Mouse (Mus musculus) lung, adult 2 months (tissue): ENCODE measurements at regions not wholly inside any gene's neighbourhood (a gene's known extent, or its start where the extent isn't known, plus 50 kb on each side); places are given as distances from the start of the nearest gene placed in this dataset.

ENCODE experiments used
- DNase-seq: peaks from one replicate; pipeline ENCODE4 v3.0.0; 2022
- H3K4me1 ChIP-seq: fragments of 200-500 bp; 2 replicates; pipeline ENCODE4 v1.6.1; 2011; ENCODE audit warnings: low read length; ENCODE audit not compliant: control insufficient read depth, insufficient read depth
- H3K4me3 ChIP-seq: fragments of 200-500 bp; replicated peaks from 2 replicates; pipeline ENCODE3; 2011; ENCODE audit warnings: low read depth, mild to moderate bottlenecking, control low read depth, low read length; ENCODE audit errors: extremely low read depth
- CTCF ChIP-seq: fragments of 200-500 bp; IDR thresholded peaks from 2 replicates; pipeline ENCODE4 v1.5.1; 2011; ENCODE audit warnings: mild to moderate bottlenecking, low read length, control low read depth; ENCODE audit not compliant: insufficient read depth
- POLR2A ChIP-seq: fragments of 200-500 bp; IDR thresholded peaks from 2 replicates; pipeline ENCODE4 v1.6.1; 2011; ENCODE audit warnings: low read depth, mild to moderate bottlenecking, control low read depth, low read length, borderline replicate concordance; ENCODE audit errors: extremely low read depth
- WGBS: fragments of 180-500 bp; shearing (Covaris S2); methylation state at CpG from one replicate; pipeline ENCODE4 v1.1.7; 2018; 5-methylcytosine and 5-hydroxymethylcytosine counted together

GRCm38 (mm10) chr2:84119839-84120238 lies 129.5 kb downstream of the Gm13691 start:
- no peak for TF ChIP-seq CTCF
- no peak for TF ChIP-seq POLR2A
- DNase-seq: no peak
- WGBS: 97% methylated on average over 2 of the region's 2 CpGs
- Histone ChIP-seq H3K4me3 (no peak overlapping the region), H3K4me1 (no peaks in the 10 kb centered on the region)

GRCm38 (mm10) chr2:84127586-84127985 lies 137.2 kb downstream of the Gm13691 start:
- 83% methylated on average over 3 of the region's 3 CpGs for WGBS
- Histone ChIP-seq H3K4me3 (no peak overlapping the region), H3K4me1 (no peaks in the 10 kb centered on the region; the same call in 1 of the 2 replicates)
- no peak for TF ChIP-seq POLR2A
- no peak for TF ChIP-seq CTCF
- DNase-seq: no peak

- H3K4me1 ChIP-seq: no peaks in the 10 kb centered on the region
- TF ChIP-seq POLR2A (no peak), CTCF (no peak)
Measured at GRCm38 (mm10) chr2:84161742-84162141, 171.4 kb downstream of the Gm13691 start.

DNA sequence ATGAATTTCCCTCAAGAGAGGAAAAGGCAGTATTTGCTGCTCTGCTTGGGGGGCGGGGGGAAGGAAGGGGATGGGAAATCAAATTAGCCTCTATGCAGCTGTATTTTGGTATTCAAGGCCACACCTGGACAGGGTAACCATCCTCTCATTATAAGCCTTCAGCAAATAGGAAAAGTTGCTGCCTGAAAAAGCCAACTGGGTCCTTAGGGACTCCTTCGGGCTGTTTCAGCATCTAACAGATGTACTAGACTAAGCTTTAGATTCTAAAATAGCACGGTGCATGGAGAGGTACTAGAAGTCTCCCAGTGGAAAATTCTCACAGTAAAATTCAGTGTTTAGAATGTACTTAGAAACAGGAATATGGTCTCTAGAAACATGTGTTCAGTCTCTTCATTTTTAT lies 183.1 kb downstream of the Gm13691 start:
- no peak for DNase-seq
- WGBS: 82% methylated on average over 3 of the region's 3 CpGs
- H3K4me3 ChIP-seq: no peak overlapping the region
- no peaks in the 10 kb centered on the region for H3K4me1 ChIP-seq
- TF ChIP-seq POLR2A: no peak
- no peak for TF ChIP-seq CTCF

More at GRCm38 (mm10) chr2:84161742-84162141, 171.4 kb downstream of the Gm13691 start:
- no peak for DNase-seq
- H3K4me3 ChIP-seq: no peak overlapping the region

- no peak for DNase-seq
- Histone ChIP-seq H3K4me3 (no peak overlapping the region), H3K4me1 (peaks cover 5% of the 10 kb centered on the region; the same call in 1 of the 2 replicates)
- WGBS: 25% methylated on average over 5 of the region's 5 CpGs
- TF ChIP-seq POLR2A: no peak
- TF ChIP-seq CTCF: no peak
Measured at GRCm38 (mm10) chr2:84183624-84184287, 193.4 kb downstream of the Gm13691 start.

DNA sequence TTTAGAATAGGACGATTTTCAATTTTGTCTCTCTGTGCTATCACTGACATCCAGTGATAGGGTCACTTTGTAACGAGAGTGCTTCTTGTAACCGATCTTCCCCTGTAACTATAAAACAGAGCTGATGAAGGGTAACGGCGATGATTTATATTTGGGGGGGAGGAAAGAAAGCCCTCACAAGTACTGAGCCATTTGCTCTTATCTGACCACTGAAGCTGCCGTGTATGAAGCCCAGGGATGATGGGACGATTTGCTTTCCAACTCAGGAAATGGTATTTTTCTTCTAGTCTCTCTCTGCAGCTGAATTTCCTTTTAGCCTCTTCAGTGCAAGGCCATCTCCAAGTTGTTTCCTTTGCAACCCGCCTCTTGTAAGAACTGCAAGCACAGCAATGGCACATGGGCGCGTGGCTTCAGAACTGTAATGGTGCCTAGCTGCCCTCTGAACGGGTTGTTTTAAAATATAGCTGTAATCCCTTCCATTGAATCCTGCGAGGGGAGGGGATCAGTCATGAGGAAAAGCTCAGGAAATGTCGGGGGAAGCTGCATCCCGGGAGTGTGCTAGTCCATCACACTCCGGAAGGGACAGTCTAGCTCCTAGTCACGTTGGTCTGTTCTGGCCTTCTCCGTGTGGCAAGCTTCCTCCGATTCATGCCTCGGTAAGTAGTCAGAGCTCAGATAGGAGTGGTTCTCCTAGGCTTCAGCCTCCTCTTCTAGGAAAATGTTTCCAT lies 194.1 kb downstream of the Gm13691 start:
- peak overlapping the region; percentile 38 for H3K4me3 ChIP-seq
- WGBS: 42% methylated on average over 19 of the region's 19 CpGs
- peak; percentile 31 for DNase-seq
- peak; percentile 13; the same call in 1 of the 2 replicates for TF ChIP-seq CTCF
- TF ChIP-seq POLR2A: peak; percentile 28; the same call in 1 of the 2 replicates
- H3K4me1 ChIP-seq: peaks cover 5% of the 10 kb centered on the region; the same call in 1 of the 2 replicates

- Histone ChIP-seq H3K4me1 (peaks cover 5% of the 10 kb centered on the region; the same call in 1 of the 2 replicates), H3K4me3 (no peak overlapping the region)
- 58% methylated on average over 7 of the region's 7 CpGs for WGBS
- no peak for TF ChIP-seq POLR2A
- DNase-seq: no peak
Measured at GRCm38 (mm10) chr2:84185016-84185330, 194.6 kb downstream of the Gm13691 start.

DNA sequence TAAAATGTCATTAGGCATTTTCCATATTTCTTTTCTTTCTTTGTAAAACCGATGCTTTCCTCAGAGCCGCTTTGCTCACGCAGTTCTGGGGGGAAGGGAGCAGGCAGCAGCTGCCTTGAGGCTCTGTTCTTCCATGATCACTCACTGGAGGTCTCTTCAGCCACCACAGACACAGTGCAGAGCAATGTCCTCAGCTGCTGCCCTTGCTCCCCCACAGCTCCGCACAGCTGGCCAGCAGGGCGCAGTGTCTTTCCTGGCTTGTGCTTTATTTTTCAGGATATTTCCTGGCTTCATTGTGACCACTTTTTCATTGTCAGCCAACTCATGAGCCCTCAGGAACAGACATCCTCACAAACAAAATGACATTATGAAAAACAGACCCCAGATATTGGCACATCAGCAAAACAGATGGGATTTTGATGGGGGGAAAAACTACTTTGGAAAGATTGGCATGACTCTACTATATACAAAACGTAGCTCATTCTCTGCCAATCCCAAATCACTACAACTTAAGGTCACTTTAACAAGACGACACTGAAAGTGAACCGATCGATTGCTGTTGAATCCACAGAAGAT lies 195.9 kb downstream of the Gm13691 start:
- peaks cover 5% of the 10 kb centered on the region; the same call in 1 of the 2 replicates for H3K4me1 ChIP-seq
- WGBS: 36% methylated on average over 9 of the region's 9 CpGs
- TF ChIP-seq POLR2A (peak; percentile 52; the same call in 1 of the 2 replicates), CTCF (peak; percentile 64)
- peak; percentile 34 for DNase-seq
- H3K4me3 ChIP-seq: no peak overlapping the region

GRCm38 (mm10) chr2:84187456-84187855 lies 197.1 kb downstream of the Gm13691 start:
- Histone ChIP-seq H3K4me1 (peaks cover 5% of the 10 kb centered on the region; the same call in 1 of the 2 replicates), H3K4me3 (no peak overlapping the region)
- 88% methylated on average over 4 of the region's 4 CpGs for WGBS
- TF ChIP-seq CTCF: no peak
- no peak for TF ChIP-seq POLR2A
- DNase-seq: no peak
